Mouse (Mus musculus) urinary bladder, postnatal 36 days (tissue): ENCODE data around the gene Ermard.
A peak's percentile ranks its signal among the peaks of the same experiment; 100 is the strongest.
"Not testable (repeated sequence)": the region's sequence is repeated elsewhere in the genome, so short reads cannot be mapped to it uniquely, and the experiment has no call there.

ENCODE experiments used
- DNase-seq, 2 experiments: peaks; one replicate each; pipeline ENCODE4 v3.0.0; 2022; ENCODE audit warnings: low spot score in 2 of 2, mixed read lengths in 1 of 2

Ermard gene

GRCm38 (mm10) chr17:15041175-15041729 lies at the start of gene Ermard, which contains the start of the genes Tcte3 and Gm3448:
TSS of gene Ermard (plus strand) at chr17:15041208.
TSS of gene Tcte3 (minus strand) at chr17:15041488.
TSS of gene Gm3448 (minus strand) at chr17:15041537.
- peak in 1 of 2 experiments; percentile 33 for DNase-seq

GRCm38 (mm10) chr17:14992522-14993138 lies 48.4 kb upstream of the Ermard start:
- DNase-seq = not testable (repeated sequence)

- DNase-seq = not testable (repeated sequence)
Measured at GRCm38 (mm10) chr17:14993139-14993832, 47.7 kb upstream of the Ermard start.

- DNase-seq = not testable (repeated sequence)
Measured at GRCm38 (mm10) chr17:14994140-14994539, 46.9 kb upstream of the Ermard start.

DNA sequence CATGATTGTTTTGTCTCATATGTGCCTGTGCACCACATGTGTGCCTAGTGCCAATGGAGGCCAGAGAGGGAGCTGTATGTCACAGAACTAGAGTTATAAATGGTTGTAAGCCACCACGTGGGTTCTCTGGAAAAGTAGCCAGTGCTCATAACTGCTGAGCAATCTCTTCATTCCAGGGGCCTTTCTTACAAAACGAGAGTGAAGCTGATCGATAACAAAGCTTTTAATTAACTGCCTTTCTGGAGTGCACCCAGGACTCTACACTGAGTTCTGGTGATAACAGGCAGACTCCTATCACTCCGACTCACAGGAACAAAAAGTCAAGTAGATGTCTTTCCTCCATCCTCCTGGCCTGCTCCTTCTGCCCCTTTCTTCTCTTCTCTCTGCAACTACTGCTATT lies 41.0 kb upstream of the Ermard start:
- not testable (repeated sequence) for DNase-seq

- DNase-seq = not testable (repeated sequence)
Measured at GRCm38 (mm10) chr17:15009088-15009487, 31.9 kb upstream of the Ermard start.

- DNase-seq = not testable (repeated sequence)
Measured at GRCm38 (mm10) chr17:15009706-15010413, 31.1 kb upstream of the Ermard start, which contains the start of gene Gm3435. TSS of gene Gm3435 (plus strand) at chr17:15010176.

DNA sequence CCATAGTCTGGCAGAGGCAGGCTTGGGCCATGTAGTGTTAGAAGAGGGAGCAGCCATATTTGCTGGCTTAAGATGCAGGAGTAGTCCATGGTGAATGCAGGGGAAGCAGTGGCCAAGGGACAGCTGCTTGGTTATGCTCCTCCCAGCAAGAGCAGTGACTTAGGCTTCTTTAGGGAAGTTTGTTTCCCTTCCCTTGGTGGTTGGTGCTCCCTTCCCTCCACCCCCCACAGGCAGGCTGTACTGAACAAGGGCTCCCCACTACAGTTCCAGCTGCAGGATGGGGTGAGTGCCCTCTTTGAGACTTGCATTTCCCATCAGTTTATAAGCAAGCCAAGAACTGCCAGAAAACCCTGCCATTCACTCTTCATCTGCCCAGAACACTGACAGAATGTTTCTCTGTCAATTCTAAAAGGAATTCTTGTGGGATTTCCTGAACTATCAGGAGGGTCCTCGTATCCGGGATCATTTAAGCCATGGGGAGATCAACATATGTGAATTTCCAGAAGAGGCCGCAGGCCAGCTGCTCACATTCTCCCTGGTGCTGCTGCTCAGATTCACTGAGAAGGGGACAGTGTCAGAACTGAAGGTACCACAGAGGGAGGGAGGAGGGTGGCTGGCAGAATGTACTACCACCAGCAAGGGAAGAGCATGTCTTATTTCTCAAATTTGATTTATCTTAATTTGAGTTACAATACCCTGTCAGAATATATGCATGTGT lies 19.3 kb upstream of the Ermard start:
- peak in 1 of 2 experiments; percentile 33 for DNase-seq

GRCm38 (mm10) chr17:15023878-15024492 lies 17.0 kb upstream of the Ermard start:
- DNase-seq = not testable (repeated sequence)

DNA sequence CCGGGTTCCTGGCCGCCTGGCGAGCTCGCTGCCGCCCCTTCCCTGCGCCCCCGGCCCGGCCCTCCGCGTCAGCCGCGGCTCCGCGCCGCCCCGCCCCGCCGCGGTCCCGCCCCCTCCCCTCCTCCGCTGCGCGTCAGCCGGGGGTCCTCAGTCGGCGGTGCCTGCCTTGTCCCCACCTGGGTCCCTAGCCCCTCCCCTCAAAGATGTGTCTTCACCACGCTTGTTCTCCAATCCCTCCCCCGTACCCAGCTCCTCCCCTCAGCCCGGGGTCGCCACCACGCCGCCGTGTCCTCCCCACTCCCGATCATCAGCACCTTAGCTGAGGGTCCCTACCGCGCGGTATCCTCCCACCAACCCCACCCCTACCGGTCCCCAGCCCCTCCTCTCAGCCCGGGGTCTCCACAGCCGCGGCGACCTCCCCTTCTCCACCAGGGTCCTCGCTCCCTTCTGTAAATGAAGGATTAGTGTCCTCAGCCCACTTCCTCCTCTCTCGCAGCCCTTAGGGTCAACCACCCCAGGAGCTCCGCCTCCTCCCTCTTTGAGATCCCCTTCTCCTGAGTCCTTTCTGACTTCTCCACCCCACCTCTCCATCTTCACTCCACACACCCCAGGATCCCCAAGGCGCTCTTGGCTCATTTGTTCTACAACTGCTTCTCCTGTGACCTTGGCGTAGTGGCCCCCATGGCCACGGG lies 16.4 kb upstream of the Ermard start:
- DNase-seq = not testable (repeated sequence)

DNA sequence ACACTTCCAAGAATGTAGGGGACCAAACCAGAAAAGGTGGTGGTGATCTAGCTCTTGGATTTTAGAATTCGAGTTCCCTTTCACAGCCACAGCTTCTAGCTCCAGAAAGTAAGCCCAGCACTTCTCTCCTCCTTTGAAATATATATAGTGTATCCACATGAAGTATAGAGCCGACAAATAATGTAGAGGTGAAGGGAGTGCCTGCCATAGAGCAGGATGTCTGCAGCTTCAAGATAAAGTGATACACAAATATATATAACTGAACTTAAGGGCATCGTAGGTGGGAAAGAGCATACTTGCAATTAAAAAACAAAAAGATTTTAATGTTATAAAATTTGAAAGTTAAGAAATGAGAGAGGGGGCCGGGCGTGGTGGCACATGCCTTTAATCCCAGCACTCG lies 15.5 kb upstream of the Ermard start:
- DNase-seq = not testable (repeated sequence)

- not testable (repeated sequence) for DNase-seq
Measured at GRCm38 (mm10) chr17:15031414-15031813, 9.6 kb upstream of the Ermard start.

GRCm38 (mm10) chr17:15040455-15040854 lies 553 bp upstream of the Ermard start:
- not testable (repeated sequence) for DNase-seq

- not testable (repeated sequence) for DNase-seq
Measured at GRCm38 (mm10) chr17:15050338-15050737, 9.3 kb downstream of the Ermard start.

DNA sequence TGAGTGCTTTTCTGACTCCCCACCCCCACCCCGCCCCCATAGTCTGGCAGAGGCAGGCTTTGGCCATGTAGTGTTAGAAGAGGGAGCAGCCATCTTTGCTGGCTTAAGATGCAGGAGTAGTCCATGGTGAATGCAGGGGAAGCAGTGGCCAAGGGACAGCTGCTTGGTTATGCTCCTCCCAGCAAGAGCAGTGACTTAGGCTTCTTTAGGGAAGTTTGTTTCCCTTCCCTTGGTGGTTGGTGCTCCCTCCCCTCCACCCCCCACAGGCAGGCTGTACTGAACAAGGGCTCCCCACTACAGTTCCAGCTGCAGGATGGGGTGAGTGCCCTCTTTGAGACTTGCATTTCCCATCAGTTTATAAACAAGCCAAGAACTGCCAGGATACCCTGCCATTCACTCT lies 11.8 kb downstream of the Ermard start:
- DNase-seq = not testable (repeated sequence)

DNA sequence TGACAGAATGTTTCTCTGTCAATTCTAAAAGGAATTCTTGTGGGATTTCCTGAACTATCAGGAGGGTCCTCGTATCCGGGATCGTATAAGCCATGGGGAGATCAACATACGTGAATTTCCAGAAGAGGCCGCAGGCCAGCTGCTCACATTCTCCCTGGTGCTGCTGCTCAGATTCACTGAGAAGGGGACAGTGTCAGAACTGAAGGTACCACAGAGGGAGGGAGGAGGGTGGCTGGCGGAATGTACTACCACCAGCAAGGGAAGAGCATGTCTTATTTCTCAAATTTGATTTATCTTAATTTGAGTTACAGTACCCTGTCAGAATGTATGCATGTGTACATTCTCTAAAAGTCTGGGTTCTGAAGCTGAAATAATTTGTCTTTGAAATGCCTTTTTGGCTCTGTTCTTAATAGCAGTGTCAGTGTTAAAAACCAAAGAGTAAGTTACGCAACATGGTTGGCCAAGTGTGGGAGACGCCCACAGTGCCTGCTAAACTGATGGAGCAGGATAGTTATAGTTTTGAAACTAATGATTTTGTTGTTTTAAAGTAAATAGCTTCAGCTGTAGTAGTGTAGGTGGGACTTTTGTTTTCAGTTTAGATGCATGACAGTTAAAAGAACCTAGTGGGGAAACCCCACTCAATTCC lies 12.3 kb downstream of the Ermard start:
- not testable (repeated sequence) for DNase-seq

- DNase-seq = not testable (repeated sequence)
Measured at GRCm38 (mm10) chr17:15053829-15054200, 12.8 kb downstream of the Ermard start.

DNA sequence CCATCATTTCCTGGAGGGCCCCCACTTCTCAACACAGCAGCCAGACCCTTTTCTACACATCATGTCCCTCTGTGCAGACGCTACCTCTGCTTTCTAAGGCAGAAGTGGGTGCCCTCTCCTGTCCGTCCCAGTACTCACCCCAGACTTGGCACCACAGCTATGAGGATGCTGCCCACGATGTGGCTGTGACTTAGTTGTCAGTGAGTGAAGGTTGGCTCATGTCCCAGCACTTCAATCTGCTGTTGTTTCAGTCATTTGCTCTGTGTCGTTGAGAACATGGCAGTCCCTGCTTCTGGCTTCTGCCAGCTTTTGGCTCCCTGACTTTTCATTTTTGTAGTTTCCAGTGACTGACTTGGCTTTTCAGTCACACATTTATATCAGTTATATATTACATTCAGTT lies 14.9 kb downstream of the Ermard start:
- DNase-seq = no peak

DNA sequence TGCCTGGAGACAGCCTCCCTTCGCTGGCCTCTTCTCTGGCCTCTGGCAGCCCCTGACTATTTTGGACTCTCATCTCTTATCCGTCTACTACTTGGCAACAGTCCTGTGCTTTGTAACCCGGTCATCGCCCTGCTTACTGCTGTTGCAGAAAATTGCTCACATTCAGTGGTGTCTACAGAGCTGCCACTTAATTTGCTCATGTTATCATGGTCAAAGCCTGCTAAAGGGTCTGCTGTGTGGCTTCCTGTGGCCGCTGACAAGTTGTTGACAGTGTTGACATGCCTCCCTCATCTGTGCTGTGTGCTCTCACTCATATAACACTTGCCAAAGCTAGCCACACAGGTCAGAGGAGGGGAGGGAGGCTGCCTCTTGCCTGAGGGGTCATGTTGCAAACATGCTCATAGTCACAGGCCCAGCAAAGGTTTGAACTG lies 17.2 kb downstream of the Ermard start:
- no peak for DNase-seq

GRCm38 (mm10) chr17:15059646-15060045 lies 18.6 kb downstream of the Ermard start:
- DNase-seq = no peak
